Mouse (Mus musculus): ENCODE data around the gene Snrnp200. TPM values are rescaled to one million over a fixed set of nuclear protein-coding genes. Genes with fewer than 3 reads are reported as not detected.
"Not testable (repeated sequence)": the region's sequence is repeated elsewhere in the genome, so short reads cannot be mapped to it uniquely, and the experiment has no call there.

Gene Snrnp200
- polyA plus RNA-seq, 1 experiment from 2014 or later = 70.0 TPM

DNA sequence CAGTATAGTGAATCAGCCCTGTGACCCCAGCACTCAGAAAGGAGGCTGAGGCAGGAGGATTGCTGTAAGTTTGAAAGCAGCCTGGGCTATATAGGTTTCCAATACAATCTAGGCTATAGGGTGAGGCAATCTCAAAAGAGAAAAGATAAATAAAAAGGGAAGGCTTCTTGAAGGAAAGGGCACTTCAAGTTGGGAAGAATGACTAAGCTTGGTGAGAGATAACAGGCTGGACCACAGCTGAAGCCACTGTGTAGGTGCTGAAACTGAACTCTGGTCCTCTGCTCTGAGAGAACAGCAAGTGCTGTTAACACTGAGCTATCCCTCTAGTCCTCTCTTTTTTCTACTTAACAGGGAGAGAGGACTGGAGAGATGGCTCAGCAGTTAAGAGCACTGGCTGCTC lies 54.3 kb downstream of the Snrnp200 start:
- Histone ChIP-seq H3K9ac (no peak overlapping the region), H3K36me3 (peaks cover 26% of the 10 kb centered on the region), H3K27me3 (no peaks in the 10 kb centered on the region), H3K9me3 (no peaks in the 10 kb centered on the region), H3K27ac (no peak overlapping the region), H3K4me1 (no peaks in the 10 kb centered on the region), H3K4me3 (no peak overlapping the region), H3K4me2 (replicated peaks) (no peak overlapping the region)
- ATAC-seq (ENCODE audit: low FRiP score, low read depth) = no peak

- no peak overlapping the region for H3K9ac ChIP-seq
- 49% methylated on average over 4 of the region's 4 CpGs for WGBS
- no peaks in the 10 kb centered on the region for H3K27me3 ChIP-seq
- H3K4me1 ChIP-seq = peaks cover 8% of the 10 kb centered on the region
- peaks cover 4% of the 10 kb centered on the region for H3K36me3 ChIP-seq
- no peak overlapping the region for H3K4me3 ChIP-seq
- ATAC-seq (ENCODE audit: low FRiP score, low read depth) = no peak
- H3K27ac ChIP-seq = no peak overlapping the region
- no peak overlapping the region for H3K4me2 ChIP-seq (replicated peaks)
- H3K9me3 ChIP-seq = no peaks in the 10 kb centered on the region
These were observed 59.7 kb downstream of the Snrnp200 start for GRCm38 (mm10) chr2:127267854-127268253.

GRCm38 (mm10) chr2:127269491-127270299 lies 61.5 kb downstream of the Snrnp200 start, which contains the start of gene Stard7:
Gene Stard7 (plus strand): TSS chr2:127270218.
- Histone ChIP-seq H3K4me2 (replicated peaks) (peak within 1 kb of the TSS; percentile 72), H3K9ac (peak within 1 kb of the TSS; percentile 91), H3K27me3 (no peaks in the 10 kb centered on the region), H3K9me3 (no peaks in the 10 kb centered on the region), H3K4me3 (peak within 1 kb of the TSS; percentile 95), H3K4me1 (peaks cover 11% of the 10 kb centered on the region), H3K27ac (peak within 1 kb of the TSS; percentile 95), H3K36me3 (peaks cover 10% of the 10 kb centered on the region)
- WGBS = under 1% methylated on average over 49 of the region's 49 CpGs
- ATAC-seq (ENCODE audit: low FRiP score, low read depth) = peak; percentile 99

DNA sequence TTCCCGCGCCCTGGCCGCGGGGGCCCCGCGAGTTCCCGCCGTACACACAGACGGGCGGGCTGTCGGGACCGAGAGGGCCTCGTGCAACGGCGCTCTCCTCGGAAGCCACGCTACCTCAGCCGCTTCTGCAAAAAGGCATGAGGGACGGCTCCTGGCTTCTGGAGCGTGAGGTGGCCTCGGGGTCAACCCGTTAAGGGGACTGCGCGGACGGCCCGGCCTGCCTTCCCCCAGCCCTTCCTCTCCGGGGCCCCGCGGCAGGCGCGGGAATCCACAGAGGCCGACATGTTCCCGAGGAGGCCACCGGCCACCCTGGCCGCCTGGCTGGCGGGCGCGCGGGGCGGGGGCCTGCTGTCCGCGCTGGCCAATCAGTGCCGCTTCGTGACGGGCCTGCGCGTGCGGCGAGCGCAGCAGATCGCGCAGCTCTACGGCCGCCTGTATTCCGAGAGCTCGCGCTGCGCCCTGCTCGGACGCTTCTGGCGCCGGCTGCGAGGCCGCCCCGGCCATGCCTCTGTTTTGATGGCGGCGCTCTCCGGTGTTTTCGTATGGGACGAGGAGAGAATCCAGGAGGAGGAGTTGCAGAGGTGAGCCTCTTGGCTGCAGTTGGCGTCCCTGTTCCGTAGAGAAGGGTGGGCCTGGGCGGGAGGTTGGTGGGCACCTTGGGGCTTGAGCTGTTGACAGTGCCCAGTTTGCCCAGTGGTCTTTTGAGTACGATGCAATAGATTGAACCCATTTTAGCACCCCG lies 62.3 kb downstream of the Snrnp200 start:
- H3K4me1 ChIP-seq = peaks cover 16% of the 10 kb centered on the region
- peak overlapping the region; percentile 72 for H3K4me2 ChIP-seq (replicated peaks)
- WGBS = 1% methylated on average over 59 of the region's 75 CpGs

DNA sequence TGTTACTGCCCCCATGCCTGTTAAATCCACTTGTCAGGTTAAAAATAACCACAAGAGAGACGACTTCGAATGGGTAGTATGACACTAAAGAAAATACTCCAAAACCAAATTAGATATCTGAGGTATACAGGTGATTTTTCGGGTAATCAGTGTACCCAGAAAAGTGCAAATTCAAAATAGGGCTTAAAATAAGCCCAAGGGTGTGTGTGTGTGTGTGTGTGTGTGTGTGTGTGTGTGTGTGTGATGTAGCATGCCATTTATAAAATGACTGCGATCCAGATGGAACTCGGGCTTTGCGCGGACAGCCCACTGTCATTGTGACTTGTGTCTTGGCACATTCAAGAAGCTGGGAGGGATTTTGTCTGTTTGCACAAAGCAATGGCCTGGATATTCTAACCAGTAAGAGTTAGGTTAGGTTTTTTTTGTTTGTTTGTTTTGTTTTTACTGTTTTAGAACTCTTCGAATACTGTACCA lies 62.9 kb downstream of the Snrnp200 start:
- Histone ChIP-seq H3K4me3 (peak overlapping the region; percentile 95), H3K9ac (peak overlapping the region; percentile 91), H3K4me2 (replicated peaks) (peak overlapping the region; percentile 72), H3K9me3 (no peaks in the 10 kb centered on the region), H3K27ac (peak overlapping the region; percentile 95; the same call in 1 of the 2 replicates), H3K4me1 (peaks cover 18% of the 10 kb centered on the region), H3K27me3 (no peaks in the 10 kb centered on the region), H3K36me3 (peaks cover 10% of the 10 kb centered on the region)
- ATAC-seq (ENCODE audit: low FRiP score, low read depth) = no peak
- WGBS = 21% methylated on average over 8 of the region's 8 CpGs

More for the DNA sequence above, 62.3 kb downstream of the Snrnp200 start:
- peak overlapping the region; percentile 95 for H3K27ac ChIP-seq
- H3K9me3 ChIP-seq = no peaks in the 10 kb centered on the region
- H3K36me3 ChIP-seq = peaks cover 10% of the 10 kb centered on the region
- H3K9ac ChIP-seq = peak overlapping the region; percentile 91
- H3K27me3 ChIP-seq = no peaks in the 10 kb centered on the region
- peak; percentile 94 for ATAC-seq (ENCODE audit: low FRiP score, low read depth)
- H3K4me3 ChIP-seq = peak overlapping the region; percentile 95

GRCm38 (mm10) chr2:127272049-127272448 lies 63.9 kb downstream of the Snrnp200 start:
- whole genome bisulfite sequencing = 92% methylated on average over 4 of the region's 4 CpGs
- Histone ChIP-seq H3K4me3 (peak overlapping the region; percentile 95; the same call in 1 of the 2 replicates), H3K4me2 (replicated peaks) (peak overlapping the region; percentile 72; the same call in 1 of the 2 replicates), H3K4me1 (peaks cover 18% of the 10 kb centered on the region)
- H3K9ac ChIP-seq; ATAC-seq (ENCODE audit: low FRiP score, low read depth); H3K27ac ChIP-seq; H3K9me3 ChIP-seq; H3K27me3 ChIP-seq; H3K36me3 ChIP-seq: not testable (repeated sequence)

- Histone ChIP-seq H3K4me3 (no peak overlapping the region), H3K4me2 (replicated peaks) (no peak overlapping the region), H3K9me3 (no peaks in the 10 kb centered on the region), H3K27ac (no peak overlapping the region), H3K9ac (no peak overlapping the region), H3K27me3 (no peaks in the 10 kb centered on the region), H3K36me3 (peaks cover 10% of the 10 kb centered on the region), H3K4me1 (peaks cover 18% of the 10 kb centered on the region)
- no peak for ATAC-seq (ENCODE audit: low FRiP score, low read depth)
- WGBS = 93% methylated on average over 3 of the region's 3 CpGs
These were observed 64.6 kb downstream of the Snrnp200 start for GRCm38 (mm10) chr2:127272806-127273205.

- no peaks in the 10 kb centered on the region for H3K9me3 ChIP-seq
- ATAC-seq (ENCODE audit: low FRiP score, low read depth) = no peak
- no peak overlapping the region for H3K9ac ChIP-seq
- WGBS = 88% methylated on average over 2 of the region's 2 CpGs
- H3K27me3 ChIP-seq = no peaks in the 10 kb centered on the region
- H3K4me2 ChIP-seq (replicated peaks) = no peak overlapping the region
- peaks cover 10% of the 10 kb centered on the region for H3K36me3 ChIP-seq
- no peak overlapping the region for H3K27ac ChIP-seq
- H3K4me1 ChIP-seq = peaks cover 18% of the 10 kb centered on the region
- H3K4me3 ChIP-seq = no peak overlapping the region
These were observed 66.4 kb downstream of the Snrnp200 start for GRCm38 (mm10) chr2:127274590-127274989.

DNA sequence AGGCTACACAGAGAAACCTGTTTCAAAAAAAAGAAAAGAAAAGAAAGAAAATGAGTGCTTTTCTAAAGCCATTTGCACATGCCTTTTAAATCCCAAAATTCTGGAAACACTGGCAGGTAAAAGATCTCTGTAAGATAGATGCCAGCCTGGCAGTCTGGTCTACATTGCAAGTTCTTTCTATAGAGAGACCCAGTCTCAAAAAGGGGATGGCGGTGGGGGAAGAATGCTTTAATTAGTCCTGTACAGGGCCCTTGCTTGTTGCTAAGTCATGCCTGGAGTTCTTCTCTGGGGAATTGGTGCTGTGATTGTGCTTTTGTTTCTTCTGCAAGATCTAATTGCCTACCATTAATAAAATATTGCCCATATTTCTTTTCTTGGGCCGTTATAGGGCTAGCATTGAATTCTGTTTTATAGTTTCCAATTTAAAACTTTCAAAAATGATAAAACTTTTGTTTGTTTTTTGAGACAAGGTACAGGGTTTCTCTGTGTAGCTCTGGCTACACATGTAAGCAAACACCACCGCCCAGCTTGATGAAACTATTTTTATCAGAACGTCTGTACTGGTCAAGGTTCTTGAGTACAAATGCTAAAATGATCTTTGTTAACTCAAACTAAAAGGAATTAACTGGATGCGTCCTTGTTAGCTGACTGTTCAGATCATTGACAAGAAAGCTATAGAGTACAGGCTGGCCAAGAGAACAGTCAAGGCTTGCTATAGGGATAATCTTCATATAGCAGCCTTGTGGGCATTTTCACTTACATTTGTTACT lies 67.5 kb downstream of the Snrnp200 start:
- H3K4me3 ChIP-seq = no peak overlapping the region
- WGBS = 80% methylated on average over 5 of the region's 5 CpGs
- no peaks in the 10 kb centered on the region for H3K27me3 ChIP-seq
- no peak overlapping the region for H3K9ac ChIP-seq
- no peaks in the 10 kb centered on the region for H3K9me3 ChIP-seq
- peaks cover 18% of the 10 kb centered on the region for H3K4me1 ChIP-seq
- ATAC-seq (ENCODE audit: low FRiP score, low read depth) = no peak
- no peak overlapping the region for H3K27ac ChIP-seq
- no peak overlapping the region for H3K4me2 ChIP-seq (replicated peaks)
- H3K36me3 ChIP-seq = peaks cover 10% of the 10 kb centered on the region

GRCm38 (mm10) chr2:127278162-127278561 lies 70.0 kb downstream of the Snrnp200 start:
- no peak overlapping the region for H3K4me2 ChIP-seq (replicated peaks)
- H3K27ac ChIP-seq = no peak overlapping the region
- H3K9ac ChIP-seq = no peak overlapping the region
- peaks cover 10% of the 10 kb centered on the region; the same call in 1 of the 2 replicates for H3K4me1 ChIP-seq
- no peak overlapping the region for H3K4me3 ChIP-seq
- H3K36me3 ChIP-seq = 0 out of 2 replicates have a peak, but pooled peaks cover 4% of the 10 kb centered on the region
- no peaks in the 10 kb centered on the region for H3K9me3 ChIP-seq
- no peak for ATAC-seq (ENCODE audit: low FRiP score, low read depth)
- no peaks in the 10 kb centered on the region for H3K27me3 ChIP-seq
